Mouse (Mus musculus) neural tube, embryonic 11.5 days (tissue): ENCODE data around the gene Lrrc18. TPM values are rescaled to one million over a fixed set of nuclear protein-coding genes. Genes with fewer than 3 reads are reported as not detected.

Source experiments
- ATAC-seq: fragments of 200-750 bp; cut with Nextera tagmentation; 2 replicates; pipeline ENCODE4 v1.8.0; 2017; ENCODE audit warnings: moderate number of reproducible peaks, mild to moderate bottlenecking, moderate TSS enrichment, moderate library complexity; ENCODE audit not compliant: insufficient read depth, low FRiP score, low TSS enrichment
- DNase-seq: peaks from one replicate; pipeline ENCODE4 v3.0.0-alpha.2; 2015; ENCODE audit warnings: low spot score
- H3K27ac ChIP-seq: fragments of 300-500 bp; sonication (generic); 2 replicates; pipeline ENCODE4 v1.5.1; 2014; ENCODE audit warnings: low read depth, mild to moderate bottlenecking, low read length
- H3K27me3 ChIP-seq: fragments of 300-500 bp; sonication (generic); 2 replicates; pipeline ENCODE4 v1.6.1; 2014; ENCODE audit warnings: mild to moderate bottlenecking, low read length, mixed read lengths; ENCODE audit not compliant: control insufficient read depth, insufficient read depth
- H3K36me3 ChIP-seq: fragments of 300-500 bp; sonication (generic); 2 replicates; pipeline ENCODE4 v1.6.1; 2014; ENCODE audit warnings: mild to moderate bottlenecking, low read length, moderate library complexity, mixed read lengths; ENCODE audit not compliant: control insufficient read depth, insufficient read depth
- H3K4me1 ChIP-seq: fragments of 300-500 bp; sonication (generic); 2 replicates; pipeline ENCODE4 v1.6.1; 2014; ENCODE audit warnings: low read length, mixed read lengths; ENCODE audit not compliant: control insufficient read depth, insufficient read depth
- H3K4me2 ChIP-seq: fragments of 300-500 bp; sonication (generic); 2 replicates; pipeline ENCODE4 v1.6.1; 2014; ENCODE audit warnings: low read depth, mild to moderate bottlenecking, moderate library complexity
- H3K4me3 ChIP-seq: fragments of 300-500 bp; sonication (generic); 2 replicates; pipeline ENCODE4 v1.5.1; 2014; ENCODE audit warnings: low read depth, low read length
- H3K9ac ChIP-seq: fragments of 300-500 bp; sonication (generic); 2 replicates; pipeline ENCODE4 v1.6.1; 2014; ENCODE audit warnings: mild to moderate bottlenecking, low read length
- H3K9me3 ChIP-seq: fragments of 300-500 bp; sonication (generic); 2 replicates; pipeline ENCODE4 v1.6.1; 2016; ENCODE audit warnings: low read length; ENCODE audit not compliant: control insufficient read depth
- WGBS: fragments of 180-500 bp; shearing (Covaris S2); extraction: QIAGEN DNeasy Blood & Tissue Kit; methylation state at CpG from one replicate; pipeline ENCODE4 v1.1.7; 2014; 5-methylcytosine and 5-hydroxymethylcytosine counted together
- polyA plus RNA-seq: library from polyadenylated mRNA; unstranded; fragments of >200 nt; fragmentation: Nextera tagmentation; extraction: Ambion mirVana; gene quantifications from 2 replicates; pipeline ENCODE4 v1.2.1, GENCODE M21; 2014

The Lrrc18 gene
- polyA plus RNA-seq, 1 experiment from 2014 or later = 0.20 TPM

- ATAC-seq = no peak
- H3K4me2 ChIP-seq = no peak overlapping the region
- no peak for DNase-seq
- H3K9ac ChIP-seq = no peak overlapping the region
- H3K36me3 ChIP-seq = no peaks in the 10 kb centered on the region
- WGBS = 77% methylated on average over 6 of the region's 6 CpGs
- H3K4me1 ChIP-seq = peaks cover 3% of the 10 kb centered on the region; the same call in 1 of the 2 replicates
- no peak overlapping the region for H3K27ac ChIP-seq
- no peak overlapping the region for H3K4me3 ChIP-seq
- H3K9me3 ChIP-seq = no peaks in the 10 kb centered on the region
- 0 out of 2 replicates have a peak, but pooled peaks cover 4% of the 10 kb centered on the region for H3K27me3 ChIP-seq
Observed at GRCm38 (mm10) chr14:32984176-32984738, 6.9 kb upstream of the Lrrc18 start.

- Histone ChIP-seq H3K27me3 (0 out of 2 replicates have a peak, but pooled peaks cover 7% of the 10 kb centered on the region), H3K27ac (no peak overlapping the region), H3K9ac (no peak overlapping the region), H3K4me3 (no peak overlapping the region), H3K9me3 (no peaks in the 10 kb centered on the region), H3K4me1 (peaks cover 3% of the 10 kb centered on the region; the same call in 1 of the 2 replicates), H3K4me2 (no peak overlapping the region), H3K36me3 (no peaks in the 10 kb centered on the region)
- ATAC-seq (no peak), DNase-seq (no peak)
- 8% methylated on average over 4 of the region's 4 CpGs for WGBS
Observed at GRCm38 (mm10) chr14:32986659-32987058, 4.5 kb upstream of the Lrrc18 start.

- H3K27ac ChIP-seq = no peak overlapping the region
- no peaks in the 10 kb centered on the region for H3K9me3 ChIP-seq
- no peaks in the 10 kb centered on the region for H3K27me3 ChIP-seq
Observed at GRCm38 (mm10) chr14:32994954-32995636, 3.9 kb downstream of the Lrrc18 start.

GRCm38 (mm10) chr14:32999511-32999910, 8.3 kb downstream of the Lrrc18 start:
- H3K4me2 ChIP-seq = no peak overlapping the region
- DNase-seq (peak; percentile 17), ATAC-seq (no peak)
- WGBS = 31% methylated on average over 10 of the region's 10 CpGs
- H3K27me3 ChIP-seq = no peaks in the 10 kb centered on the region
- no peaks in the 10 kb centered on the region for H3K36me3 ChIP-seq
- no peak overlapping the region for H3K4me3 ChIP-seq
- H3K4me1 ChIP-seq = peaks cover 13% of the 10 kb centered on the region; the same call in 1 of the 2 replicates
- H3K9ac ChIP-seq = peak overlapping the region; percentile 26; the same call in 1 of the 2 replicates
- no peaks in the 10 kb centered on the region for H3K9me3 ChIP-seq
- H3K27ac ChIP-seq = no peak overlapping the region

More at GRCm38 (mm10) chr14:32994954-32995636, 3.9 kb downstream of the Lrrc18 start:
- Histone ChIP-seq H3K9ac (no peak overlapping the region), H3K4me2 (peak overlapping the region; percentile 17; the same call in 1 of the 2 replicates), H3K36me3 (no peaks in the 10 kb centered on the region), H3K4me1 (peaks cover 11% of the 10 kb centered on the region; the same call in 1 of the 2 replicates), H3K4me3 (no peak overlapping the region)
- 3% methylated on average over 10 of the region's 10 CpGs for WGBS
- no peak for ATAC-seq
- DNase-seq = peak; percentile 40

- Histone ChIP-seq H3K36me3 (no peaks in the 10 kb centered on the region), H3K9me3 (no peaks in the 10 kb centered on the region), H3K4me1 (peaks cover 7% of the 10 kb centered on the region; the same call in 1 of the 2 replicates), H3K27me3 (no peaks in the 10 kb centered on the region), H3K4me3 (no peak overlapping the region), H3K4me2 (no peak overlapping the region), H3K9ac (no peak overlapping the region), H3K27ac (no peak overlapping the region)
- no peak for DNase-seq
- no peak for ATAC-seq
- 34% methylated on average over 8 of the region's 8 CpGs for WGBS
Observed at GRCm38 (mm10) chr14:33000112-33000979, 9.2 kb downstream of the Lrrc18 start.

GRCm38 (mm10) chr14:33005114-33005513, 13.9 kb downstream of the Lrrc18 start:
- WGBS = 96% methylated on average over 1 of the region's 1 CpGs
- Histone ChIP-seq H3K27ac (no peak overlapping the region), H3K4me3 (no peak overlapping the region), H3K9me3 (no peaks in the 10 kb centered on the region), H3K4me1 (0 out of 2 replicates have a peak, but pooled peaks cover 2% of the 10 kb centered on the region), H3K9ac (no peak overlapping the region), H3K36me3 (no peaks in the 10 kb centered on the region), H3K27me3 (no peaks in the 10 kb centered on the region), H3K4me2 (no peak overlapping the region)
- ATAC-seq = no peak
- no peak for DNase-seq

- Histone ChIP-seq H3K36me3 (no peaks in the 10 kb centered on the region), H3K27ac (no peak overlapping the region), H3K4me3 (no peak overlapping the region), H3K4me2 (no peak overlapping the region), H3K4me1 (no peaks in the 10 kb centered on the region), H3K9ac (no peak overlapping the region), H3K27me3 (no peaks in the 10 kb centered on the region), H3K9me3 (no peaks in the 10 kb centered on the region)
- 92% methylated on average over 1 of the region's 1 CpGs for WGBS
- DNase-seq (no peak), ATAC-seq (no peak)
Observed at GRCm38 (mm10) chr14:33007638-33008037, 16.5 kb downstream of the Lrrc18 start.

- WGBS = 71% methylated on average over 3 of the region's 3 CpGs
- no peak overlapping the region for H3K27ac ChIP-seq
Observed at GRCm38 (mm10) chr14:33019050-33019449, 27.9 kb downstream of the Lrrc18 start.

More at GRCm38 (mm10) chr14:33019050-33019449, 27.9 kb downstream of the Lrrc18 start:
- Histone ChIP-seq H3K27me3 (no peaks in the 10 kb centered on the region), H3K36me3 (no peaks in the 10 kb centered on the region), H3K9me3 (no peaks in the 10 kb centered on the region), H3K4me1 (no peaks in the 10 kb centered on the region), H3K4me2 (no peak overlapping the region), H3K9ac (no peak overlapping the region), H3K4me3 (no peak overlapping the region)
- no peak for DNase-seq
- no peak for ATAC-seq
